7 mouse cellular contexts compared by ENCODE assay signal in the genomic region with DNA sequence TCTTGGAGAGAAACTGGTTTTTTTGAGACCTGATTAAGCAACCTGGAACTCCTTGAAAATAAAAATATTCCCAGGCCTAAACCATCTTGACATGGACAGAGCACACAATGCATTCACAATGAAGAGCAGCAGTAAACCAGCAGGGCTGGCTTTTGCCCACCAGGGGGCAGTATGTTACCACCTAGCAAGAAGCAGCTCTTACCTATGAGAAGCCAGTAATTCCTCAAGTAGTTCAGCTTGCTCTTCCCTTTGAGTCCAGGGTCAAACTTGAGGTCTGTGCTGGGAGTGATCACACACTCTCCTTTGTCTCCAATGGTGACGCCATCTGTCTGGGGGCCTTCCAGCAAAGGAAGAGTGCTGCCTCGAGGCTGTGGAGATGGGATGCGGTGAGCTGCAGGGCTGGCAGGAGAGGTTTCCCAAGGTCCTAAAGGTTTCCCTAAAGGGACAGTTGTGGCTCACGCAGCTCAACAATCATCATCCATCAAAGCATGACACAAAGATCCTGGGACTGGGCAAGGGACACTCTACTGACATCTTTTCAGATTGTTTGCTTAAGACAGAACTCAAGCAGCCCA. TPM values are rescaled to one million over a fixed set of nuclear protein-coding genes. Genes with fewer than 3 reads are reported as not detected.
DNase-seq lines count a peak whose midpoint lies in the region; ATAC-seq and TF ChIP-seq lines count a peak whose summit lies in the region.

No protein-coding gene starts in this region.

- peak; percentile 77; the same call in 1 of the 2 replicates for ATAC-seq in common myeloid progenitor, adult 5-6 weeks (replicated peaks; ENCODE audit: low read depth, poor library complexity, severe bottlenecking)
- ATAC-seq in intestine, postnatal 0 days = peak; percentile 57
- peak; percentile 57; the same call in 1 of the 2 replicates for ATAC-seq in midbrain, embryonic 11.5 days (ENCODE audit: low FRiP score)

- peak; percentile 99 for TF ChIP-seq CTCF in intestine, postnatal 0 days (IDR thresholded peaks at IDR 0.05; ENCODE audit: low read depth)
- TF ChIP-seq CTCF in small intestine, adult 2 months (IDR thresholded peaks at IDR 0.05; ENCODE audit: extremely low read depth, insufficient read length, insufficient replicate concordance, low read depth, low read length) = peak; percentile 93; the same call in 1 of the 2 replicates

- no peak for TF ChIP-seq POLR2A in small intestine, adult 2 months (IDR thresholded peaks at IDR 0.05; ENCODE audit: low read depth, low read length)

- no peaks in the 10 kb centered on the region for H3K4me1 ChIP-seq in intestine, postnatal 0 days (replicated peaks; ENCODE audit: control insufficient read depth, insufficient read depth, low read length)
- no peaks in the 10 kb centered on the region for H3K4me1 ChIP-seq in midbrain, embryonic 11.5 days (ENCODE audit: control insufficient read depth, insufficient read depth, low read length)
- H3K4me1 ChIP-seq in small intestine, adult 2 months (ENCODE audit: control insufficient read depth, insufficient read depth, insufficient read length, low read length) = no peaks in the 10 kb centered on the region

- H3K9me3 ChIP-seq in intestine, postnatal 0 days (ENCODE audit: control insufficient read depth) = no peaks in the 10 kb centered on the region
- no peaks in the 10 kb centered on the region for H3K9me3 ChIP-seq in midbrain, embryonic 11.5 days (ENCODE audit: control insufficient read depth, low read length)

- no peak overlapping the region for H3K4me2 ChIP-seq in intestine, postnatal 0 days (replicated peaks; ENCODE audit: low read depth)
- no peak overlapping the region for H3K4me2 ChIP-seq in midbrain, embryonic 11.5 days

- H3K27ac ChIP-seq in intestine, postnatal 0 days (ENCODE audit: low read depth, low read length) = no peak overlapping the region
- no peak overlapping the region for H3K27ac ChIP-seq in midbrain, embryonic 11.5 days (ENCODE audit: low read depth, low read length)
- no peak overlapping the region for H3K27ac ChIP-seq in small intestine, adult 2 months (ENCODE audit: insufficient read depth, low read depth, low read length)

- H3K4me3 ChIP-seq in intestine, postnatal 0 days (ENCODE audit: low read depth, low read length) = no peak overlapping the region
- H3K4me3 ChIP-seq in midbrain, embryonic 11.5 days (ENCODE audit: low read depth, low read length) = no peak overlapping the region
- no peak overlapping the region for H3K4me3 ChIP-seq in small intestine, adult 2 months (ENCODE audit: low read depth, low read length)

- H3K9ac ChIP-seq in intestine, postnatal 0 days (ENCODE audit: low read depth, low read length) = peak overlapping the region; percentile 31; the same call in 1 of the 2 replicates
- no peak overlapping the region for H3K9ac ChIP-seq in midbrain, embryonic 11.5 days (ENCODE audit: low read length)

- peaks cover 35% of the 10 kb centered on the region for H3K36me3 ChIP-seq in intestine, postnatal 0 days (ENCODE audit: control insufficient read depth, insufficient read depth)
- H3K36me3 ChIP-seq in midbrain, embryonic 11.5 days (ENCODE audit: control insufficient read depth, insufficient read depth, low read length) = no peaks in the 10 kb centered on the region
- H3K36me3 ChIP-seq in small intestine, adult 2 months (ENCODE audit: control insufficient read depth, insufficient read depth, low read length) = peaks cover 37% of the 10 kb centered on the region

- intact Hi-C loops in left cerebral cortex, postnatal 25 days (cut with DNase I) = loop anchor here (1.0 to 2.0 kb wide), 2 partner anchors 73 to 208 kb away; no protein-coding TSS in a partner anchor

- H3K27me3 ChIP-seq in intestine, postnatal 0 days (replicated peaks; ENCODE audit: control insufficient read depth, insufficient read depth, low read length) = no peaks in the 10 kb centered on the region
- H3K27me3 ChIP-seq in midbrain, embryonic 11.5 days (ENCODE audit: control insufficient read depth, insufficient read depth, low read length) = no peaks in the 10 kb centered on the region
- H3K27me3 ChIP-seq in small intestine, adult 2 months (ENCODE audit: control insufficient read depth, insufficient read depth, low read length) = no peaks in the 10 kb centered on the region

- WGBS in intestine, postnatal 0 days = 43% methylated on average over 4 of the region's 4 CpGs
- 55% methylated on average over 4 of the region's 4 CpGs for WGBS in midbrain, embryonic 11.5 days
- 51% methylated on average over 4 of the region's 4 CpGs for WGBS in small intestine, adult 2 months

- peak; percentile 84 to 94 for DNase-seq in adrenal gland, adult (ENCODE audit: inconsistent age in 2 of 2, low spot score in 1 of 2)
- DNase-seq in gastrocnemius, postnatal 10 days = peak; percentile 82
- DNase-seq in left cerebral cortex, postnatal 25 days (ENCODE audit: low spot score in 2 of 2) = peak; percentile 87 to 90
- DNase-seq in midbrain, embryonic 11.5 days (ENCODE audit: low spot score, missing footprints) = peak; percentile 98

RNA-seq across cellular contexts. Expression of a gene that starts 30.8 kb away (rescaled TPM):
- 54.6 and 70.8 TPM in 2 replicates for total RNA-seq in common myeloid progenitor, adult 5-6 weeks (2017)
- 10 to 100 TPM; 13.3 to 18.6 TPM for total RNA-seq in gastrocnemius, postnatal 10 days (2021)
- polyA plus RNA-seq in intestine, postnatal 0 days (2015; fragmentation: Nextera tagmentation; extraction: Ambion mirVana) = 14.2 and 15.4 TPM in 2 replicates
- 1 to 10 TPM; 2.6 to 3.7 TPM for total RNA-seq in left cerebral cortex, postnatal 25 days (2021)
- 15.8 and 16.9 TPM in 2 replicates for polyA plus RNA-seq in midbrain, embryonic 11.5 days (2014; fragmentation: Nextera tagmentation; extraction: Ambion mirVana)
- 6.1 and 10.4 TPM in 2 replicates for polyA plus RNA-seq in small intestine, adult 2 months (2012; rRNA removed)

RNA-seq across cellular contexts. Expression of a gene that starts 53.4 kb away (rescaled TPM):
- not detected in 2 replicates for total RNA-seq in common myeloid progenitor, adult 5-6 weeks (2017)
- total RNA-seq in gastrocnemius, postnatal 10 days (2021) = 10 to 100 TPM; 11.4 to 11.5 TPM
- 0.52 and 0.97 TPM in 2 replicates for polyA plus RNA-seq in intestine, postnatal 0 days (2015; fragmentation: Nextera tagmentation; extraction: Ambion mirVana)
- not detected for total RNA-seq in left cerebral cortex, postnatal 25 days (2021)
- polyA plus RNA-seq in midbrain, embryonic 11.5 days (2014; fragmentation: Nextera tagmentation; extraction: Ambion mirVana) = not detected in 2 replicates
- 0.32 and 1.0 TPM in 2 replicates for polyA plus RNA-seq in small intestine, adult 2 months (2012; rRNA removed)

Comparison
In these comparisons a context has a peak if more than half of its experiments do, and no peak if none do; other contexts are left out.
1. RNA of a gene that starts 53.4 kb away (total RNA-seq): 11.4 to 11.5 TPM in gastrocnemius, postnatal 10 days; not detected in left cerebral cortex, postnatal 25 days and not detected in common myeloid progenitor, adult 5-6 weeks; every median in the first group is over 10 times any median in the second.
2. Peak in every context shown above with its lines, with median percentiles within 50 percentile points of each other: DNase-seq and ATAC-seq.